Mouse (Mus musculus) embryonic facial prominence, embryonic 15.5 days (tissue): ENCODE measurements around the gene Cux1. TPM values are rescaled to one million over a fixed set of nuclear protein-coding genes. Genes with fewer than 3 reads are reported as not detected.

Experiments used
- ATAC-seq: fragments of 200-750 bp; cut with Nextera tagmentation; 2 replicates; pipeline ENCODE4 v1.8.0; 2017; ENCODE audit warnings: low read depth, moderate TSS enrichment; ENCODE audit not compliant: insufficient number of reproducible peaks, low FRiP score, low TSS enrichment
- H3K27ac ChIP-seq: fragments of 300-500 bp; sonication (generic); replicated peaks from 2 replicates; pipeline ENCODE4 v1.5.1; 2015; ENCODE audit warnings: mild to moderate bottlenecking, inconsistent platforms
- H3K27me3 ChIP-seq: fragments of 300-500 bp; sonication (generic); 2 replicates; pipeline ENCODE4 v1.6.1; 2015; ENCODE audit warnings: inconsistent platforms
- H3K36me3 ChIP-seq: fragments of 300-500 bp; sonication (generic); 2 replicates; pipeline ENCODE4 v1.6.1; 2015; ENCODE audit warnings: mild to moderate bottlenecking, inconsistent platforms
- H3K4me1 ChIP-seq: fragments of 300-500 bp; sonication (generic); 2 replicates; pipeline ENCODE4 v1.6.1; 2015; ENCODE audit warnings: inconsistent platforms
- H3K4me2 ChIP-seq: fragments of 300-500 bp; sonication (generic); replicated peaks from 2 replicates; pipeline ENCODE4 v1.6.1; 2015; ENCODE audit warnings: mild to moderate bottlenecking, inconsistent platforms
- H3K4me3 ChIP-seq: fragments of 300-500 bp; sonication (generic); replicated peaks from 2 replicates; pipeline ENCODE4 v1.5.1; 2015; ENCODE audit warnings: mild to moderate bottlenecking, inconsistent platforms
- H3K9ac ChIP-seq: fragments of 300-500 bp; sonication (generic); 2 replicates; pipeline ENCODE4 v1.6.1; 2015; ENCODE audit warnings: inconsistent platforms
- H3K9me3 ChIP-seq: fragments of 300-500 bp; sonication (generic); replicated peaks from 2 replicates; pipeline ENCODE4 v1.6.1; 2016; ENCODE audit warnings: inconsistent platforms
- WGBS: fragments of 180-500 bp; shearing (Covaris S2); methylation state at CpG from one replicate; pipeline ENCODE4 v1.1.7; 2015; 5-methylcytosine and 5-hydroxymethylcytosine counted together
- polyA plus RNA-seq: library from polyadenylated mRNA; unstranded; fragments of >200 nt; fragmentation: Nextera tagmentation; extraction: Ambion mirVana; gene quantifications from 2 replicates; pipeline ENCODE4 v1.2.1, GENCODE M21; 2015

The Cux1 gene
- polyA plus RNA-seq, 1 experiment from 2014 or later, result 78.0 TPM

DNA sequence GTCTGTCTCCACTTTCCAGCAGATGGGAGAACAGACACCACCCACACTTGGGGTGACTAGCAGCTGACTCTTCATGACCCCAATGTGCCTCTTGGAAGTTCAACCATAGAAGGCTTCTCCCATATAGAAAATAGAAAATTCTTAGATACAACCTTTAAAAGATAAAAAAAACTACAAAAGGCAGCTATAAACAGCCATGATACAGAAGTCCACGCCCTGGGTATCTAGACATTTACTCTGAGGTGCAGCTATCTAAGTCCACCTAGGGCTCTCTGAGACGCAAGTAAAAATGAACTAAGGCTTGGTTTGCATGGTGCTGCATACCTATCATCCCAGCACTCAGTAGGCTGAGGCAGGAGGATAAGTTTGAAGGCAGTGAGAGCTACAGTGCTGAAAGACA is 144.3 kb downstream of the Cux1 start:
- no peak for ATAC-seq
- WGBS, result 94% methylated on average over 2 of the region's 2 CpGs
- Histone ChIP-seq H3K27me3 (no peaks in the 10 kb centered on the region), H3K4me1 (peaks cover 12% of the 10 kb centered on the region), H3K9me3 (no peaks in the 10 kb centered on the region), H3K36me3 (no peaks in the 10 kb centered on the region), H3K27ac (no peak overlapping the region), H3K4me2 (no peak overlapping the region), H3K4me3 (no peak overlapping the region), H3K9ac (no peak overlapping the region)

DNA sequence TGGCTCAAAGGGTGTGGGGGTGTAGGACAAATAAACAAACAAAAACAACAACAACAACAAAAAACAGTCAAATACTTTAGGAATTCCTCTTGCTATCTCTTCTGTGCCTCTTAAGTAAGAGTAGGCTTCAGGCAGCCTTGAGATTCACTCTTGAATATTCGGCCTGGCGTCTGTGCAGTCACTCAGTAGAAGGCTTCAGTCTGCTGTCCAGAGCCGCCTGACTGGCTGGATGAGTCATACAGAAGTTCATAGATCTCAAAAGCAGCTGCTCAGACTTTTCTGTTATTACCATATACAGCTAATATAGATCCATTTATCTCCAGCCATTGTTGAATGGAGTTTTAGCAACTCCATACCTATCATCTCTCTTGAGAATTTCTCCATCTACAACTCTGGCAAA is 145.4 kb downstream of the Cux1 start:
- no peak overlapping the region for H3K9ac ChIP-seq
- no peak for ATAC-seq
- H3K4me2 ChIP-seq, result no peak overlapping the region
- H3K9me3 ChIP-seq, result no peaks in the 10 kb centered on the region
- H3K27ac ChIP-seq, result no peak overlapping the region
- WGBS, result 64% methylated on average over 3 of the region's 3 CpGs
- no peaks in the 10 kb centered on the region for H3K27me3 ChIP-seq
- no peaks in the 10 kb centered on the region for H3K36me3 ChIP-seq
- peaks cover 2% of the 10 kb centered on the region for H3K4me1 ChIP-seq
- no peak overlapping the region for H3K4me3 ChIP-seq

- H3K4me1 ChIP-seq, result no peaks in the 10 kb centered on the region
- H3K36me3 ChIP-seq, result no peaks in the 10 kb centered on the region
- no peaks in the 10 kb centered on the region for H3K27me3 ChIP-seq
- ATAC-seq, result no peak
- no peaks in the 10 kb centered on the region for H3K9me3 ChIP-seq
- no peak overlapping the region for H3K9ac ChIP-seq
- WGBS, result 80% methylated on average over 3 of the region's 3 CpGs
- no peak overlapping the region for H3K27ac ChIP-seq
- no peak overlapping the region for H3K4me3 ChIP-seq
- H3K4me2 ChIP-seq, result no peak overlapping the region
Observed at GRCm38 (mm10) chr5:136421316-136421715, 146.0 kb downstream of the Cux1 start.

DNA sequence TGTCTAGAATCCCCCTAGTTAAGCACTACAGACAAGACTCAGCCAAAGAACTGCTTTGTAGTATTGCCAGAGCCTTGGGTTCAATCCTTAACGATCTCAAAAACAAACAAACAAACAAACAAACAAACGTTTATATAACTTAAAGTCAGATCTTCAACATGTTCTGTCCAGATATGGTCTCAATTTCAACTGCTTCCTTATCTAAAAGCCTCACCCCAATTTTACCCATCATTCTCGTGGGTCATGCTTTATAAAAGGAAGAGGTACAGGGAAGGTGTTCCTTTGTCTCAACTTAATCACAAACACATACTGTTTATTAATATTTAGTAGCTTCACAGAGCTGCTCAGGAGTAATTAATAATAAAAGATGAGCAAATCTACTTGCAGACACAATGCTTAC is 146.9 kb downstream of the Cux1 start:
- no peak overlapping the region for H3K27ac ChIP-seq
- no peaks in the 10 kb centered on the region for H3K9me3 ChIP-seq
- no peak for ATAC-seq
- no peak overlapping the region for H3K9ac ChIP-seq
- H3K4me2 ChIP-seq, result no peak overlapping the region
- no peaks in the 10 kb centered on the region for H3K27me3 ChIP-seq
- H3K36me3 ChIP-seq, result no peaks in the 10 kb centered on the region
- 83% methylated on average over 3 of the region's 3 CpGs for WGBS
- H3K4me3 ChIP-seq, result no peak overlapping the region
- H3K4me1 ChIP-seq, result no peaks in the 10 kb centered on the region

- 82% methylated on average over 4 of the region's 4 CpGs for WGBS
- ATAC-seq, result no peak
- Histone ChIP-seq H3K27me3 (no peaks in the 10 kb centered on the region; the same call in 1 of the 2 replicates), H3K4me3 (no peak overlapping the region), H3K36me3 (no peaks in the 10 kb centered on the region), H3K4me1 (peaks cover 7% of the 10 kb centered on the region; the same call in 1 of the 2 replicates), H3K9ac (no peak overlapping the region), H3K4me2 (no peak overlapping the region), H3K9me3 (no peaks in the 10 kb centered on the region), H3K27ac (no peak overlapping the region)
Observed at GRCm38 (mm10) chr5:136417891-136418290, 149.4 kb downstream of the Cux1 start.

DNA sequence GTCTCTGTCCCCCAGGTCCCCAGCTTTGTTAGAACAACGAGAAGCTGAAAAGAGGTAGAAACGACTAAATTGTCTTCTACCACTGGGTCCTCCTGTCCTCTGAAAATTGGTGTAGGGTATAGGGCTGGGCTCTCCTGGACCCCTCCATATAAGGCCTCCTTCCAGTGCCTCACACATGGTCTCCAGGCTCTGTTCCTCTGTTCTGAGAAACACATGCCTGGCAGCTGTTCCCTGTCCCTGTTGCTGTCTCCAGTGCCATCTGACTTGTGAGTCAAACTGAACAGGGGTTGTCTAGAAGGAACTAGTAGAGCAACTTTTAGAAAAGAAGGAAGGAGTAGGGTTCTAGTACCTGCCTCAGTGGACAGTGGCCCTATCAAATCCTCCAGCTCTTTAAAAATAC is 152.8 kb downstream of the Cux1 start:
- ATAC-seq, result 0 out of 2 replicates have a peak, but pooled peaks have one; percentile 54
- Histone ChIP-seq H3K36me3 (no peaks in the 10 kb centered on the region), H3K4me3 (no peak overlapping the region), H3K27ac (0 out of 2 replicates have a peak overlapping the region, but pooled peaks have one; percentile 34), H3K9ac (no peak overlapping the region), H3K27me3 (no peaks in the 10 kb centered on the region; the same call in 1 of the 2 replicates), H3K9me3 (no peaks in the 10 kb centered on the region), H3K4me2 (no peak overlapping the region), H3K4me1 (peaks cover 15% of the 10 kb centered on the region; the same call in 1 of the 2 replicates)
- 50% methylated on average over 2 of the region's 2 CpGs for WGBS

GRCm38 (mm10) chr5:136410681-136411181 is 156.6 kb downstream of the Cux1 start:
- Histone ChIP-seq H3K4me1 (peaks cover 15% of the 10 kb centered on the region; the same call in 1 of the 2 replicates), H3K9ac (no peak overlapping the region), H3K36me3 (peaks cover 5% of the 10 kb centered on the region; the same call in 1 of the 2 replicates), H3K9me3 (no peaks in the 10 kb centered on the region), H3K27ac (no peak overlapping the region), H3K27me3 (peaks cover 5% of the 10 kb centered on the region), H3K4me2 (no peak overlapping the region), H3K4me3 (no peak overlapping the region)
- 46% methylated on average over 7 of the region's 7 CpGs for WGBS
- ATAC-seq, result no peak

DNA sequence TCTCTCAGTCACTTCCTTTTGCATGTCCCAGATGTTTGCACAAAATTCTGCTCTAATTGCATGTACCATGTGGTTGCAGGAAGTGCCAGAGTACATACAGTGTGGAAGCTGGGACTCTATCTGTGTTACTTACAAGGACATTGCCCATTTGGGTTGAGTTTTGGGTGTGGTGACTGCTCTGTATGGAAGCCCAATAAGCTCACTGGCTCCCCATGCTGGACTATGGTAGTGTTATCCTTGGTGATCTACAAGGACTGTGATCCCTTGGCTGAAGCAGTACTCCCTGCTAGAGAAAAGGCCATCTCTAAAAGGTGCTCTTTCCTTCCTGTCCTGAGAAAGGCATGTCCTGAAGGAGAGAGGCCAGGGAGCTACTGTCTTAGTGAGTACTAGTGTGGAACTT is 160.9 kb downstream of the Cux1 start:
- H3K4me3 ChIP-seq, result no peak overlapping the region
- no peak for ATAC-seq

GRCm38 (mm10) chr5:136403565-136403961 is 163.7 kb downstream of the Cux1 start:
- ATAC-seq, result peak; percentile 88
- H3K4me1 ChIP-seq, result peaks cover 18% of the 10 kb centered on the region
- H3K4me3 ChIP-seq, result no peak overlapping the region

More for the DNA sequence above, 160.9 kb downstream of the Cux1 start:
- H3K27me3 ChIP-seq, result peaks cover 5% of the 10 kb centered on the region
- peaks cover 5% of the 10 kb centered on the region; the same call in 1 of the 2 replicates for H3K36me3 ChIP-seq
- H3K4me2 ChIP-seq, result no peak overlapping the region
- H3K27ac ChIP-seq, result no peak overlapping the region
- H3K9ac ChIP-seq, result no peak overlapping the region
- no peaks in the 10 kb centered on the region for H3K9me3 ChIP-seq
- H3K4me1 ChIP-seq, result peaks cover 26% of the 10 kb centered on the region

DNA sequence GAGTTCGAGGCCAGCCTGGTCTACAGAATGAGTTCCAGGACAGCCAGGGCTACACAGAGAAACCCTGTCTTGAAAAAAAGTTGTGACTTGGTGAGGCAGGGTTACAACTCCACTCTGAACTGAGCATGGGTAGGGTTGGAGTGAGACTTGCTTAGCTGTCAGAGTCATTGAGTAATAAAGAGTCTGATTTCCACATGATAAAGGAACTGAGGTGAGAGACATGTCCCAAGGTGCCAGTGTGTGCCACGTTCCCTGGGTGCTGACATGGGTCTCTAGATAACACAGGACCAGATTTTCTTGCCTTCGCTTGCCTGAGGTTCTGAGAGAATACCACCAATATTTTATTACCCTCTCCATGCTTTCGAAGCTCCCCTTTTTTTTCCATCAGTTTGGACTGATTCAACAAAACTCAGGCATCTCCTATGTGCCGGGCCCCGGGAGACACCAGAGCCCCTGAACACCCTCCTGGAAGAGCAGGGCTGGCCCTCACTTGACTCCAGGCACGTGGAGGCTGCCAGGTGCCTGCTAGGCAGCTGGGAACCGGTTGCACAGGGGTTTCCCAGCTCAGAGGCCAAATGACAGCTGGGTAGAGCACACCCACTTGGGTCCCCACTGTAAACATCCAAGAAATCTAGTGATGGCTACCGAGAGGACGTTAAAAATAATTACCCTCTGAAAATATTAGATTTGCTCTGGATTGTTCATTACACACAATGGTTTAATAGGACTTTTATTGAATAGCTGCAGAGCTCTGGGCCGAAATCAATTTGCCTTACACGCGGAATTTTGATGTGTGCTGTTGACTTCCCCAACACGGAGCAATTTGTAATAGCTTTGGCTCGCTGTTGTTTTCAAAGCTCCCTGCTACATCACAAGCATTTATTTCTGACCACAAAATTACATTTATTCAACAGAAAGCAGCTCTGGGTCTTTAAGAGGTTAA is 164.4 kb downstream of the Cux1 start:
- H3K9ac ChIP-seq, result no peak overlapping the region
- no peak overlapping the region for H3K4me3 ChIP-seq
- H3K36me3 ChIP-seq, result peaks cover 5% of the 10 kb centered on the region; the same call in 1 of the 2 replicates
- peak overlapping the region; percentile 65 for H3K27ac ChIP-seq
- no peak for ATAC-seq
- peaks cover 11% of the 10 kb centered on the region; the same call in 1 of the 2 replicates for H3K27me3 ChIP-seq
- peak overlapping the region; percentile 42 for H3K4me2 ChIP-seq
- no peaks in the 10 kb centered on the region for H3K9me3 ChIP-seq
- 30% methylated on average over 15 of the region's 15 CpGs for WGBS
- peaks cover 18% of the 10 kb centered on the region for H3K4me1 ChIP-seq

More at GRCm38 (mm10) chr5:136403565-136403961, 163.7 kb downstream of the Cux1 start:
- no peak overlapping the region for H3K9ac ChIP-seq
- no peaks in the 10 kb centered on the region for H3K9me3 ChIP-seq
- 12% methylated on average over 19 of the region's 19 CpGs for WGBS
- H3K27me3 ChIP-seq, result peaks cover 9% of the 10 kb centered on the region
- peak overlapping the region; percentile 42 for H3K4me2 ChIP-seq
- peaks cover 5% of the 10 kb centered on the region; the same call in 1 of the 2 replicates for H3K36me3 ChIP-seq
- H3K27ac ChIP-seq, result peak overlapping the region; percentile 65

DNA sequence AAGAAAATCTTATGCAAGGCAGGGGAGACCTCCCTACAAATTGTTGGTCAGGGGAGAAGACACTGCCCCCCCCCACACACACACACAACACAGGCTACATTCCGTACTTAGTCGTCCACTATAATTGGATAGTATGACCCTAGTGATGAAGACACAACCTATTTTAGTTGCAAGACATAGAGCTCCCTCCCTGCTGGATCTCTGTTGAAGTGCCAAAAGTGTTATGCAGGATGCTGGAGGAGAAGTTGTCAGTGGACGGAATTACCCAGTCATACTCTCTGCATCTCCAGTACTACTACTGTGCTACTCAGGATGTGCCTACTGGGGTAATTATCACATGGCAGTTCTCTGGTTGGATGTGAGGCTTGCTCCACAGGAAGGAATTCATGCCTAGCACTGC is 168.6 kb downstream of the Cux1 start:
- no peak overlapping the region for H3K27ac ChIP-seq
- 92% methylated on average over 3 of the region's 3 CpGs for WGBS
- peaks cover 19% of the 10 kb centered on the region for H3K4me1 ChIP-seq
- no peak for ATAC-seq
- H3K27me3 ChIP-seq, result peaks cover 25% of the 10 kb centered on the region
- no peak overlapping the region for H3K9ac ChIP-seq
- H3K4me2 ChIP-seq, result no peak overlapping the region
- H3K36me3 ChIP-seq, result no peaks in the 10 kb centered on the region
- no peak overlapping the region for H3K4me3 ChIP-seq
- no peaks in the 10 kb centered on the region for H3K9me3 ChIP-seq
